Mouse (Mus musculus) lung, embryonic 14.5 days (tissue): ENCODE results near the gene Gpr31b. TPM values are rescaled to one million over a fixed set of nuclear protein-coding genes. Genes with fewer than 3 reads are reported as not detected.
"Not testable (repeated sequence)": the region's sequence is repeated elsewhere in the genome, so short reads cannot be mapped to it uniquely, and the experiment has no call there.

ENCODE experiments used
- ATAC-seq: fragments of 200-750 bp; cut with Nextera tagmentation; 2 replicates; pipeline ENCODE4 v1.8.0; 2017; ENCODE audit warnings: mild to moderate bottlenecking, moderate TSS enrichment, moderate library complexity; ENCODE audit not compliant: insufficient read depth
- DNase-seq: peaks from one replicate; pipeline ENCODE4 v3.0.0-alpha.2; 2015
- H3K27ac ChIP-seq: fragments of 300-500 bp; sonication (generic); 2 replicates; pipeline ENCODE4 v1.5.1; 2014; ENCODE audit warnings: low read depth, mild to moderate bottlenecking, moderate library complexity
- H3K27me3 ChIP-seq: fragments of 300-500 bp; sonication (generic); 2 replicates; pipeline ENCODE4 v1.6.1; 2014; ENCODE audit warnings: low read length, control low read depth; ENCODE audit not compliant: insufficient read depth
- H3K36me3 ChIP-seq: fragments of 300-500 bp; sonication (generic); 2 replicates; pipeline ENCODE4 v1.6.1; 2014; ENCODE audit warnings: control low read depth; ENCODE audit not compliant: insufficient read depth
- H3K4me1 ChIP-seq: fragments of 300-500 bp; sonication (generic); 2 replicates; pipeline ENCODE4 v1.6.1; 2014; ENCODE audit warnings: antibody characterized with exemption, control low read depth; ENCODE audit not compliant: insufficient read depth
- H3K4me2 ChIP-seq: fragments of 300-500 bp; sonication (generic); 2 replicates; pipeline ENCODE4 v1.6.1; 2014; ENCODE audit warnings: mild to moderate bottlenecking
- H3K4me3 ChIP-seq: fragments of 300-500 bp; sonication (generic); 2 replicates; pipeline ENCODE4 v1.5.1; 2014; ENCODE audit warnings: low read depth, low read length
- H3K9ac ChIP-seq: fragments of 300-500 bp; sonication (generic); 2 replicates; pipeline ENCODE4 v1.6.1; 2014
- H3K9me3 ChIP-seq: fragments of 300-500 bp; sonication (generic); 2 replicates; pipeline ENCODE4 v1.6.1; 2016; ENCODE audit warnings: low read depth, low read length, control low read depth
- WGBS: fragments of 180-500 bp; shearing (Covaris S2); extraction: QIAGEN DNeasy Blood & Tissue Kit; methylation state at CpG from one replicate; pipeline ENCODE4 v1.1.7; 2014; 5-methylcytosine and 5-hydroxymethylcytosine counted together
- polyA plus RNA-seq: library from polyadenylated mRNA; unstranded; fragments of >200 nt; fragmentation: Nextera tagmentation; extraction: Ambion mirVana; gene quantifications from 2 replicates; pipeline ENCODE4 v1.2.1, GENCODE M21; 2014

Gpr31b gene
- polyA plus RNA-seq, 1 experiment from 2014 or later = not detected

DNA sequence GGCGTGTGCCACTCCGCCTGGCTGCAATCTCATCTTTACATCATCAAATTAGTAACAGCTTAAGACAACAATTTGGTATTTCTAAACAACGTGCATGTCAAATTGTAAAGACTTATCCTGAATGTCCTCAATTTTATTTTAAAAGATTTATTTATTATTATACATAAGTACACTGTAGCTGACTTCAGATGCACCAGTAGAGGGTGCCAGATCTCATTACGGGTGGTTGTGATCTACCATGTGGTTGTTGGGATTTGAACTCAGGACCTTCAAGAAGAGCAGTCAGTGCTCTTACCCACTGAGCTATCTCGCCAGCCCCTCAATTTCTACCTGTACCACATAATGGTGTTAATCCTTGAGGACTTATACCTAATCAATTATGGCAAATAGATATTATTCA, 49.9 kb downstream of the Gpr31b start:
- ATAC-seq, H3K9ac ChIP-seq, DNase-seq: not testable (repeated sequence)

More for the DNA sequence above, 49.9 kb downstream of the Gpr31b start:
- not testable (repeated sequence) for H3K27me3 ChIP-seq, H3K9me3 ChIP-seq, H3K4me3 ChIP-seq, H3K27ac ChIP-seq, H3K4me2 ChIP-seq, H3K4me1 ChIP-seq, H3K36me3 ChIP-seq
- WGBS = 90% methylated on average over 5 of the region's 5 CpGs

Other genes with a start within 250 kb of the Gpr31b start
- gene Mas1, start 184.2 kb downstream of the Gpr31b start, polyA plus RNA-seq = 0.67 and 0.97 TPM in 2 replicates
- gene Mrgprh, start 176.3 kb downstream of the Gpr31b start, polyA plus RNA-seq = 0.09 TPM in 1 of 2 replicates, not detected in the other
- 1.4 and 2.0 TPM in 2 replicates for gene Pnldc1, start 142.1 kb downstream of the Gpr31b start, polyA plus RNA-seq
- gene Tcp1, start 136.6 kb downstream of the Gpr31b start, polyA plus RNA-seq = 469 and 508 TPM in 2 replicates
- gene Mrpl18, start 136.0 kb downstream of the Gpr31b start, polyA plus RNA-seq = 150 and 151 TPM in 2 replicates
- 0.67 and 0.69 TPM in 2 replicates for gene Acat3, start 111.7 kb downstream of the Gpr31b start, polyA plus RNA-seq
- 93.7 and 98.2 TPM in 2 replicates for gene Acat2, start 91.5 kb downstream of the Gpr31b start, polyA plus RNA-seq
- gene Wtap, start 58.1 kb downstream of the Gpr31b start, polyA plus RNA-seq = 136 TPM in 2 replicates
- gene Sod2, start 45.5 kb downstream of the Gpr31b start, polyA plus RNA-seq = 100 and 106 TPM in 2 replicates
- gene Tcp10b, start 8.8 kb upstream of the Gpr31b start, polyA plus RNA-seq = not detected in 2 replicates
- not detected in 2 replicates for gene Unc93a, start 79.5 kb upstream of the Gpr31b start, polyA plus RNA-seq
- not detected in 2 replicates for gene Smok2a, start 168.9 kb upstream of the Gpr31b start, polyA plus RNA-seq
- gene Smok2b, start 178.0 kb upstream of the Gpr31b start, polyA plus RNA-seq = not detected in 2 replicates